Mouse (Mus musculus): ENCODE data around the gene 4930519G04Rik. TPM values are rescaled to one million over a fixed set of nuclear protein-coding genes. Genes with fewer than 3 reads are reported as not detected.
A peak's percentile ranks its signal among the peaks of the same experiment; 100 is the strongest.
"Not testable (repeated sequence)": the region's sequence is repeated elsewhere in the genome, so short reads cannot be mapped to it uniquely, and the experiment has no call there.

The 4930519G04Rik gene
- polyA plus RNA-seq, 1 experiment, result 0.06 TPM

- H3K27ac ChIP-seq (ENCODE audit: insufficient read depth, low read length), result no peak overlapping the region
- TF ChIP-seq CTCF (IDR thresholded peaks at IDR 0.05; ENCODE audit: extremely low read depth, insufficient read depth, low read length) (no peak), POLR2A (IDR thresholded peaks at IDR 0.05; ENCODE audit: extremely low read depth, insufficient read depth, low read length) (no peak)
- H3K4me3 ChIP-seq (ENCODE audit: insufficient read depth, low read length), result no peak overlapping the region
- no peaks in the 10 kb centered on the region for H3K4me1 ChIP-seq (ENCODE audit: control insufficient read depth, insufficient read depth, low read length)
Measured at GRCm38 (mm10) chr5:114875858-114876257, 22.4 kb downstream of the 4930519G04Rik start.

- Histone ChIP-seq H3K27ac (ENCODE audit: insufficient read depth, low read length) (no peak overlapping the region), H3K4me3 (ENCODE audit: insufficient read depth, low read length) (no peak overlapping the region), H3K4me1 (ENCODE audit: control insufficient read depth, insufficient read depth, low read length) (no peaks in the 10 kb centered on the region)
- no peak for TF ChIP-seq CTCF (IDR thresholded peaks at IDR 0.05; ENCODE audit: extremely low read depth, insufficient read depth, low read length)
- TF ChIP-seq POLR2A (IDR thresholded peaks at IDR 0.05; ENCODE audit: extremely low read depth, insufficient read depth, low read length), result no peak
Measured at GRCm38 (mm10) chr5:114876331-114876730, 22.9 kb downstream of the 4930519G04Rik start.

GRCm38 (mm10) chr5:114877487-114877886, 24.0 kb downstream of the 4930519G04Rik start:
- no peaks in the 10 kb centered on the region for H3K4me1 ChIP-seq (ENCODE audit: control insufficient read depth, insufficient read depth, low read length)
- no peak overlapping the region for H3K4me3 ChIP-seq (ENCODE audit: insufficient read depth, low read length)
- H3K27ac ChIP-seq (ENCODE audit: insufficient read depth, low read length), result no peak overlapping the region
- TF ChIP-seq POLR2A (IDR thresholded peaks at IDR 0.05; ENCODE audit: extremely low read depth, insufficient read depth, low read length), result no peak
- TF ChIP-seq CTCF (IDR thresholded peaks at IDR 0.05; ENCODE audit: extremely low read depth, insufficient read depth, low read length), result no peak

- H3K4me1 ChIP-seq (ENCODE audit: control insufficient read depth, insufficient read depth, low read length), result no peaks in the 10 kb centered on the region
- H3K4me3 ChIP-seq (ENCODE audit: insufficient read depth, low read length), result no peak overlapping the region
- TF ChIP-seq CTCF (IDR thresholded peaks at IDR 0.05; ENCODE audit: extremely low read depth, insufficient read depth, low read length) (no peak), POLR2A (IDR thresholded peaks at IDR 0.05; ENCODE audit: extremely low read depth, insufficient read depth, low read length) (no peak)
Measured at GRCm38 (mm10) chr5:114879399-114879798, 25.9 kb downstream of the 4930519G04Rik start.

GRCm38 (mm10) chr5:114882319-114882718, 28.9 kb downstream of the 4930519G04Rik start:
- not testable (repeated sequence) for H3K27ac ChIP-seq (ENCODE audit: insufficient read depth, low read length); H3K4me3 ChIP-seq (ENCODE audit: insufficient read depth, low read length); H3K4me1 ChIP-seq (ENCODE audit: control insufficient read depth, insufficient read depth, low read length)

More at GRCm38 (mm10) chr5:114879399-114879798, 25.9 kb downstream of the 4930519G04Rik start:
- no peak overlapping the region for H3K27ac ChIP-seq (ENCODE audit: insufficient read depth, low read length)

GRCm38 (mm10) chr5:114883022-114883421, 29.6 kb downstream of the 4930519G04Rik start:
- no peak overlapping the region for H3K27ac ChIP-seq (ENCODE audit: insufficient read depth, low read length)
- no peaks in the 10 kb centered on the region for H3K4me1 ChIP-seq (ENCODE audit: control insufficient read depth, insufficient read depth, low read length)
- no peak for TF ChIP-seq CTCF (IDR thresholded peaks at IDR 0.05; ENCODE audit: extremely low read depth, insufficient read depth, low read length)
- no peak for TF ChIP-seq POLR2A (IDR thresholded peaks at IDR 0.05; ENCODE audit: extremely low read depth, insufficient read depth, low read length)
- H3K4me3 ChIP-seq (ENCODE audit: insufficient read depth, low read length), result no peak overlapping the region

GRCm38 (mm10) chr5:114886801-114887200, 33.3 kb downstream of the 4930519G04Rik start:
- no peak overlapping the region for H3K27ac ChIP-seq (ENCODE audit: insufficient read depth, low read length)
- TF ChIP-seq CTCF (IDR thresholded peaks at IDR 0.05; ENCODE audit: extremely low read depth, insufficient read depth, low read length) (no peak), POLR2A (IDR thresholded peaks at IDR 0.05; ENCODE audit: extremely low read depth, insufficient read depth, low read length) (no peak)
- H3K4me3 ChIP-seq (ENCODE audit: insufficient read depth, low read length), result no peak overlapping the region
- no peaks in the 10 kb centered on the region for H3K4me1 ChIP-seq (ENCODE audit: control insufficient read depth, insufficient read depth, low read length)

- H3K4me1 ChIP-seq (ENCODE audit: control insufficient read depth, insufficient read depth, low read length), result no peaks in the 10 kb centered on the region
- TF ChIP-seq POLR2A (IDR thresholded peaks at IDR 0.05; ENCODE audit: extremely low read depth, insufficient read depth, low read length), result no peak
- TF ChIP-seq CTCF (IDR thresholded peaks at IDR 0.05; ENCODE audit: extremely low read depth, insufficient read depth, low read length), result no peak
- no peak overlapping the region for H3K4me3 ChIP-seq (ENCODE audit: insufficient read depth, low read length)
- no peak overlapping the region for H3K27ac ChIP-seq (ENCODE audit: insufficient read depth, low read length)
Measured at GRCm38 (mm10) chr5:114888995-114889394, 35.5 kb downstream of the 4930519G04Rik start.

- TF ChIP-seq CTCF (IDR thresholded peaks at IDR 0.05; ENCODE audit: extremely low read depth, insufficient read depth, low read length) (no peak), POLR2A (IDR thresholded peaks at IDR 0.05; ENCODE audit: extremely low read depth, insufficient read depth, low read length) (no peak)
Measured at GRCm38 (mm10) chr5:114895542-114895941, 42.1 kb downstream of the 4930519G04Rik start.

GRCm38 (mm10) chr5:114896688-114897373, 43.4 kb downstream of the 4930519G04Rik start, which contains the start of gene Oasl2:
Gene Oasl2 (plus strand): TSS chr5:114896936.
- Histone ChIP-seq H3K4me3 (ENCODE audit: insufficient read depth, low read length) (peak within 1 kb of the TSS; percentile 29), H3K4me1 (ENCODE audit: control insufficient read depth, insufficient read depth, low read length) (no peaks in the 10 kb centered on the region), H3K27ac (ENCODE audit: insufficient read depth, low read length) (peak within 1 kb of the TSS; percentile 36; the same call in 1 of the 2 replicates)
- TF ChIP-seq CTCF (IDR thresholded peaks at IDR 0.05; ENCODE audit: extremely low read depth, insufficient read depth, low read length) (no peak), POLR2A (IDR thresholded peaks at IDR 0.05; ENCODE audit: extremely low read depth, insufficient read depth, low read length) (no peak)

More at GRCm38 (mm10) chr5:114895542-114895941, 42.1 kb downstream of the 4930519G04Rik start:
- no peak overlapping the region for H3K27ac ChIP-seq (ENCODE audit: insufficient read depth, low read length)
- H3K4me1 ChIP-seq (ENCODE audit: control insufficient read depth, insufficient read depth, low read length), result no peaks in the 10 kb centered on the region
- H3K4me3 ChIP-seq (ENCODE audit: insufficient read depth, low read length), result no peak overlapping the region
